Mouse (Mus musculus) embryonic fibroblast, embryonic 13.5 days (primary cell): ENCODE results near the gene Lrrc73. TPM values are rescaled to one million over a fixed set of nuclear protein-coding genes. Genes with fewer than 3 reads are reported as not detected.

Source experiments
- H3K27ac ChIP-seq: 2 replicates; pipeline ENCODE4 v1.5.1; 2012; ENCODE audit warnings: low read length, control low read depth, inconsistent platforms; ENCODE audit not compliant: insufficient read depth
- H3K4me1 ChIP-seq: 2 replicates; pipeline ENCODE4 v1.6.1; 2011; ENCODE audit warnings: low read length; ENCODE audit not compliant: control insufficient read depth, insufficient read depth
- H3K4me3 ChIP-seq: 2 replicates; pipeline ENCODE4 v1.5.1; 2011; ENCODE audit warnings: mild to moderate bottlenecking, control low read depth, low read length; ENCODE audit not compliant: insufficient read depth
- CTCF ChIP-seq: IDR thresholded peaks from 2 replicates; pipeline ENCODE4 v1.5.1; 2011; ENCODE audit warnings: mild to moderate bottlenecking, control low read depth, low read length, moderate library complexity, borderline replicate concordance; ENCODE audit not compliant: insufficient read depth
- POLR2A ChIP-seq: IDR thresholded peaks from 2 replicates; pipeline ENCODE4 v1.6.1; 2011; ENCODE audit warnings: low read depth, mild to moderate bottlenecking, control low read depth, low read length, moderate library complexity
- polyA plus RNA-seq: library from polyadenylated mRNA; stranded (reverse); fragments of >200 nt; gene quantifications from 2 replicates; pipeline ENCODE4 v1.2.4, GENCODE M21; 2011; ENCODE audit warnings: low read depth; ENCODE audit not compliant: missing spikeins, insufficient read length

Gene Lrrc73
- polyA plus RNA-seq, 1 experiment = 1.6 TPM

DNA sequence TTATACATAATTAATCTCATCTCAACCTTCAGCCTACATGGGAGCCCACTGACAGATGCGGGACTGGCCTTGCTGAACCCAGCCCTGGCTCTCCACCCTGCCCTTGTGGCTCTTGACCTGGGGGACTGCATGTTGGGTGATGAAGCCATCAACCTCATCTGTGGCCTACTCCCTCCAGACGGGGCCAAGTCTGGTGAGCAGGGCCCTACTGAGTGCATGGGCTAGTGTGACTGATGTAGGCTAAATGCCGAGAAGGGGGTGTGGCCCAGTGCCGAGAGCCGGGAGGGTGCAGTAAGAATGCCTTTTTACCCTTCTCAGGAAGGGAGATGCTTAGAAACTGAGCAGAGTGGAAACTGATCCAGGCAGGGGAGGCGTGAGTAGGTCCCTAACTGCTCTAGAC is 1.8 kb downstream of the Lrrc73 start:
- Histone ChIP-seq H3K4me1 (no peaks in the 10 kb centered on the region; the same call in 1 of the 2 replicates), H3K27ac (no peak overlapping the region), H3K4me3 (no peak overlapping the region)
- TF ChIP-seq POLR2A = no peak
- no peak for TF ChIP-seq CTCF

DNA sequence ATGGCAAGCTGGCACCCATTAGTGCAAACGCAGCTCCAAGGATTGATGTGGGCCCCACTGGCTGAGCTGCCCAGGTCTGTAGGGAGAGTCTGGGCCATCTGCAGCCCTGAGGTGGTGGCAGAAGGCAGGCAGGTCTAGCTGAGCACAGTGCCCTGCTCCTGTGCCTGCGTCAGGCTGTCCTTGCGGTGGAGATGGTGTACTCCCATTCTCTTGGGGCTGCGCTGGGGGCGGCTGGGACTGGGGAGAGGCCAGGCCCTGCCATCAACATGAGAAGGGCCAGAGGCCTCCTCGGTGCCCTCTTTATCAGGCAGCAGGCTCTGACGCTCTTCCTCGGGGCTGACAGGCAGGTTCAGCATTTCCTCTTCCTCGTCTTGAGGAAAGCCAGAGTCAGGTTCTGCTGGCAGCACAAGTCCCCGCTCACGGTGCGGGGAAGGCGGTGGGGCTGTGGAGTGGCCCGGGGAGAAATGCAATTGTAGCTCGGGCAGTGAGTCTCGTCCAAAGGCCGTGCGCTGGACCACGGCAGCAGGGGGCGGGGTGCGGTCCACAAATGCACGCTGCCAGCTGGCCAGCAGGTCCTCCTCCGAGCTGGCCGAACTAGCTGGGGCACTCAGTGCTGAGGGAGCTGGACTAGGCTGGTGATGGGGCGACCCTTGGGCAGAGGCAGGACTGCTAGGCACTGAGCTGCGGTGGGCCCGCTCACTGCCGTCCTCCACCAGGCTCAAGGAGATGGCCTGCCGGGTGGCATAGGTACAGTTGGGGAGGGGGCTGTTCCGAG is 5.1 kb downstream of the Lrrc73 start:
- Histone ChIP-seq H3K4me3 (no peak overlapping the region), H3K27ac (no peak overlapping the region), H3K4me1 (no peaks in the 10 kb centered on the region; the same call in 1 of the 2 replicates)
- TF ChIP-seq POLR2A (no peak), CTCF (no peak)

DNA sequence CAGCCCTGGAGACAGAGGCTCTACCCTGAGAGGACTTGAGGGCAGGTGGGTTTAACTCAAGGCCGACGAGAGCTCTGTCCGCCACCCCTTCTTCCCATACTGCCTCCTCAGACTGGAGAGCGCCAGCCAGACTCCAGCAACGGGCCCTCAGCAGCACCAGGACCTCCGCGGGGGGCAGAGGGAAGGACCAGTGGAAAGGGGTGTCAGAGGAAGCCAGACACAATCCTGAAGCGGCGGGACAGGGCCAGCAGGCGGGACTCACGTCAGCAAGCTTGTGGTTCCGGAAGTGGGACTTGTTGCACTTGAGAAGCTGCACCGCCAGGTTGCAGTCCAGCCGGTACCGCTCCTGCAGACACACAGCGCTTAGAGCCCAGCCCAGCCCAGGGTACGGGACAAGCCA is 6.3 kb downstream of the Lrrc73 start:
- Histone ChIP-seq H3K27ac (no peak overlapping the region), H3K4me3 (no peak overlapping the region), H3K4me1 (no peaks in the 10 kb centered on the region)
- TF ChIP-seq CTCF = no peak
- TF ChIP-seq POLR2A = no peak

DNA sequence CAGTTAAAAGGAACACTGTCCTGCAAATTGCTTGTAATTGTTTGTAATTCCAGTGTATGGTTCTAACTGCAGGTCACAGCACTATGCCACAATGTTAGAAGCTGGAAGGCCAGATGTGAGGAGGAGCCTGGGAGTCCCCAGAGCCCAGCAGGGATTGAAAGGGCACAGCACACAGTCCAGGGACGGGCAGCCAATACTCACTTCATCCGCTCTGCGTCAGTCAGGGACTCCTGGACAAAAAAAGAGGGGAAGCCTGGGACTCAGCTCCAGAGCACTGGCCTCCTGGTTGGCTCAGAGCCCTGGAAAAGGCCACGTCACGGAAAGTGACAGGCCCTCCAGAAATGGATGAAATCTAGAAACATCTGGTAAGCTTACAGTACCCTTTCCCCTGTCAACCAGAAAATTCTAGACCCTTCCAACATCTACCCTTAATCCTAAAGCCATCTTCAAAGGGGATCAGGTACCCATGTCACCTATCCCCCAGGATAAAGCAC is 8.9 kb downstream of the Lrrc73 start:
- no peak overlapping the region for H3K27ac ChIP-seq
- H3K4me1 ChIP-seq = peaks cover 10% of the 10 kb centered on the region
- no peak overlapping the region for H3K4me3 ChIP-seq
- no peak for TF ChIP-seq POLR2A
- TF ChIP-seq CTCF = no peak

DNA sequence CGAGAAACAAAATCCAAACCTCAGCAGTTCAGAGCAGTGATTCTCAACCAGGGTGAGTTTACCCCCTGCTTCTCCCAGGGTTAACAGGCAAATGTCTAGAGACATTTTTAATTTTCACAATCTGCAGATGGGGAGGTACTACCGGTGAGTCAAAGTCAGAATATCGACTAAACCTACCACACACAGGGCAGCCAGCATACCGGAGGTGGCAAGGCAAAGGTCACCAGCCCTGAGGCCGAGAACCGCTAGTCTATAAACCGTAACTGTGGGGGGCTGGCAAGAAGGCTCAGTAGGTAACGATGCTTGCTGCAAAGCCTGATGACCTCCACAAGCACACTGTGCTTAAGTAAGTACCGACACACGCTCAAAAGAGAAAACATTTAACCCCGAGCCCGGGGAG is 12.2 kb downstream of the Lrrc73 start:
- H3K27ac ChIP-seq = peak overlapping the region; percentile 15; the same call in 1 of the 2 replicates
- peaks cover 26% of the 10 kb centered on the region for H3K4me1 ChIP-seq
- no peak for TF ChIP-seq POLR2A
- no peak overlapping the region for H3K4me3 ChIP-seq

DNA sequence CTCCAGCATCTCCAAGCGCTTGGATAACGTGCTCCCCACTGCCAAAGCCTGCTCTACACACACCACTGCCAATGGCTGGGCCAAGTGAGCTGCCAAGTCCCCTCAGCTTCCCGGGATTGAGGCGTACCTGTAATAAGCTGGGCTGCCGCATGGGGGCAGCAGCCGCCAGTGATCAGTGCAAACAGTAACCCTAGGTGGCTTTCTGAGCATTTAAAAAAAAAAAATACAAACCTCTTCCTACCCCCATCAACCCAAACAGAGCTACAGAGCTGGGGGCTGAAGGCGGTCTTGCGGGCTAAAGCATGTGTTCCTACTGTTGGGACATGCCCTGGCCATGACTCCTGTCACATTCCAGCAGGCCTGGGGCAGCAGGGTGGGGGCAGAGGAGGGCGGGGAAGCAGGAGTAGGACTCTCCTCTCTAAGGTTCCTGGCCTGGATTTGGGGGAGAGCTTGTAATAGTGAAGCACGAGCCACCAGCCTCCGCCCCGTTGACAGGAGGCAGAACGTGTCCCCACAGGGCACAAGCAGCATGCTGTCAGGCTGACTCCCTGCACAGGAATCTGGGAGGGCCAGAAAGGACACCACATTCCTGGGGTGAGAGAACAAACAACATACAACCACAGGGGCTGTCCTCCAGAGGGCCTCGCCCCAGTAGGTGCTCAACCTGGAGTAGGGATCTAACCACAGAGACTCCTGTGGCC is 12.7 kb downstream of the Lrrc73 start:
- peak overlapping the region; percentile 44 for H3K27ac ChIP-seq
- TF ChIP-seq CTCF (peak; percentile 58; the same call in 1 of the 2 replicates), POLR2A (no peak)

DNA sequence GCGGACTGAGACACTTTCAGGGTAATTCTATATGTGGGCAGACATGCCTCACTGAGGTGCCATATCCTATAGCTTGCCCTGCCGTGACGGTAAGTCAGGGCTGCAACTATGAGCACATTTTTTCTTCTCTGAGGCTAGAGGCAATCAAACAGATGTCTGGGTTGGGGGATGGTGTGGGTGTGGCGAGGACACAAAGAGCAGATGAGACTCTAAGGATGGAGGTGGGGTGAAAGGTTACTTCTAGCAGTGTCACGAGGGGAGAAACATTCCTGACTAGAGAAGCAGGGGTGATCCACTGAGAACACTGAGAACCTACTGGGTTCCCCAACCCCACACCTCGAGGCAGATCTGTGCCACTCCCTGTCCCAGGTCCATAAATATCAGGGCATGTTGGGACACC is 13.7 kb downstream of the Lrrc73 start:
- Histone ChIP-seq H3K4me3 (no peak overlapping the region), H3K27ac (peak overlapping the region; percentile 44), H3K4me1 (peaks cover 33% of the 10 kb centered on the region)
- TF ChIP-seq POLR2A (no peak), CTCF (no peak)

More for the DNA sequence above, 12.7 kb downstream of the Lrrc73 start:
- H3K4me1 ChIP-seq = peaks cover 28% of the 10 kb centered on the region
- H3K4me3 ChIP-seq = no peak overlapping the region

DNA sequence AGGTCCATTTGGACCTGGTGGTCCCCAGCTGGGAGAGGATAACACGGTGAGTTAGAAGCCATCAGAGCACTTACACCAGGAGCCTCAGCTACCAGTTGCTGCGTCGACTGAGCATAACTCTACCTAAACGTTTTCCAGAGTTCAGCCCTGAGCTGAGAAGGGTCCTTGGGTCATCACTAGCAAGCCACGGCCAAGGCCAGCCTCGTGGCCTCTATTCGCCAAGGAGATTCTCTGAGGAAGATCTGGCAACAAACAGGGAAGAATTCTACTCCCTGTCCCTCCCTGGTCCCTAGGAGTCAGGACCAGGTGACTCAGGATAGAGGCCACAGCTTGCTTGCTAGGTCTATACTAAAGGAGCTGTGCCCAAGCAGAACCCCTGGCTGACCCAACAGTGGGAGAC is 14.2 kb downstream of the Lrrc73 start:
- Histone ChIP-seq H3K4me3 (no peak overlapping the region), H3K4me1 (peaks cover 36% of the 10 kb centered on the region), H3K27ac (peak overlapping the region; percentile 54)
- no peak for TF ChIP-seq POLR2A
- no peak for TF ChIP-seq CTCF

DNA sequence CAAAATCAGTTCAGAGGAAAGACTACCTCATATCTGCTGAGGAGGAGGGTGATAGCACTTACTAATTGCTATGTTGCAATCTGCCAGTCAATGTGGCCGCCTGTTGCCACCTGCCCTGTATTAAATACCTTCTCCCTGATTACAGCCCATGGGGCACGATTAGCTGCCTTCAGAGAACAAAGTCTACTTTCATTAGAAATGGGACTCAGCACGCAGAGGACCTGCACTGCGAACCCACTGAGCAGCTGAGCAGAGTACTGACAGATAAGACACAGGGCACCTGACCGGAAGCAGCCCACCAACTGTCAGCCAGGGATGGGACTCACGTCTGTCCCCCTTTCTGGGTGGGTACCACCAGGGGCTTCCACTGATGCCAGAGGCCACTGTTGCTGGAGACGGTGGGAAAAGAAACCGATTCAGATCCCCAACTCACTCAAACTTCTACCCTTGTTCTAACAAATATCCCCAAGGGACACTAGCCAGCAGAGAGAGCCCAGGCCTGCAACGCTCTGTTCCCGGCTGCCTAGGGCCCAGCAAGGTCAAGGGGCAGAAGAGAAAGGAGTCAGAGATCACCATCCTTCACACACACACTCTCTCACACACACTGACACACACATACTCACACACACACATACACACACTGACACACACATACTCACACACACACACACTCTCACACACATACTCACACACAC is 14.8 kb downstream of the Lrrc73 start:
- Histone ChIP-seq H3K4me1 (peaks cover 42% of the 10 kb centered on the region), H3K27ac (peak overlapping the region; percentile 54), H3K4me3 (no peak overlapping the region)
- TF ChIP-seq POLR2A (no peak), CTCF (no peak)
